In the genomic region with DNA sequence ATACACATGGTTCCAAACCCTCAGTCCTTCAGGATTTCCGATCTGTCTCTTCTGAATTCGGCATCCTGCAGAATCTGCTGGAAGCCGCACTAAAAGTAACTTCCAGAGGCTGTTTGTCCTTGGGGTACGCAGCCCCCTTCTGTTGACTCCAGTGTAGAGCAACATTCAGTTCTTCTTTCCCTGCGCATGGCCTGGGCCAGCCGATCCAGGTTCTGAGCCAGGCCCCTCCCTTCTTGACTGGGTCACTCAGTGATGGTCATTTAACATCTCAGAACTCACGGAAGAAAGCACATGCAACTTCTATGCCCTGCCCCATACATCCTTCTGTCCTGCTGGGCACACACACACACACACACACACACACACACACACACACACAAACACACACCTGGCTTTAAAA, we compare ENCODE assay signal across 27 mouse cellular contexts.
A peak's percentile ranks its signal among the peaks of the same experiment; 100 is the strongest.
DNase-seq lines count a peak whose midpoint lies in the region; ATAC-seq lines count a peak whose summit lies in the region.
"Had no signal": no experiment of that assay in that cellular context is flagged by ENCODE, and none has a peak within 500 bp of the region (broad histone marks: within the 10 kb centered on the region; RNA-seq: fewer than 3 reads in every experiment).

No protein-coding gene starts in this region.

- H3K36me3 ChIP-seq in heart, embryonic 11.5 days (ENCODE audit: control insufficient read depth, insufficient read depth, low read length), result no peaks in the 10 kb centered on the region
- H3K36me3 ChIP-seq: embryonic facial prominence, embryonic 10.5 days; embryonic facial prominence, embryonic 13.5 days; forebrain, embryonic 12.5 days; forebrain, embryonic 15.5 days; heart, embryonic 15.5 days; kidney, embryonic 15.5 days had no signal

- WGBS in heart, embryonic 11.5 days (ENCODE audit: insufficient replicate concordance), result 80% methylated on average over 7 of the region's 7 CpGs

- peak; percentile 28 for DNase-seq in gastrocnemius, adult 18-20 months (ENCODE audit: low spot score)
- no peak for DNase-seq in gastrocnemius, postnatal 25 days
- peak; percentile 28 to 38 for DNase-seq in heart, adult 18-20 months
- DNase-seq in heart, postnatal 14 days, result peak; percentile 6 to 20
- no peak for DNase-seq in heart, adult 8-10 months (ENCODE audit: low spot score)
- DNase-seq: adrenal gland, adult 8-10 months; adrenal gland, postnatal 25 days; cerebellum, adult 11-12 months; cerebellum, adult 8-10 months; cerebellum, postnatal 10 days; cerebellum, postnatal 36 days; embryo, embryonic 11 days; gastrocnemius, postnatal 36 days; kidney, adult 11 months; kidney, adult 8-10 months had no signal

- H3K4me3 ChIP-seq in heart, embryonic 11.5 days (ENCODE audit: low read depth, low read length), result no peak overlapping the region
- H3K4me3 ChIP-seq: embryonic facial prominence, embryonic 10.5 days; embryonic facial prominence, embryonic 13.5 days; erythroblast, embryonic 14.5 days; forebrain, embryonic 12.5 days; forebrain, embryonic 15.5 days; heart, embryonic 15.5 days; kidney, embryonic 15.5 days had no signal

- H3K27me3 ChIP-seq in heart, embryonic 11.5 days (ENCODE audit: control insufficient read depth, insufficient read depth, low read length), result 0 out of 2 replicates have a peak, but pooled peaks cover 5% of the 10 kb centered on the region
- H3K27me3 ChIP-seq: embryonic facial prominence, embryonic 13.5 days; forebrain, embryonic 12.5 days; forebrain, embryonic 15.5 days had no signal

- H3K4me2 ChIP-seq in heart, embryonic 11.5 days, result no peak overlapping the region
- H3K4me2 ChIP-seq: embryonic facial prominence, embryonic 13.5 days; forebrain, embryonic 12.5 days; forebrain, embryonic 15.5 days; heart, embryonic 15.5 days; hindbrain, embryonic 14.5 days; kidney, embryonic 15.5 days had no signal

- H3K9ac ChIP-seq in heart, embryonic 11.5 days (ENCODE audit: low read depth, low read length), result no peak overlapping the region
- H3K9ac ChIP-seq: embryonic facial prominence, embryonic 13.5 days; forebrain, embryonic 12.5 days; forebrain, embryonic 15.5 days; heart, embryonic 15.5 days; hindbrain, embryonic 14.5 days; kidney, embryonic 15.5 days had no signal

- H3K27ac ChIP-seq in heart, embryonic 11.5 days (ENCODE audit: low read depth, low read length), result no peak overlapping the region
- H3K27ac ChIP-seq: embryonic facial prominence, embryonic 10.5 days; embryonic facial prominence, embryonic 13.5 days; forebrain, embryonic 12.5 days; forebrain, embryonic 15.5 days; heart, embryonic 15.5 days; hindbrain, embryonic 14.5 days; hindbrain, postnatal 0 days; kidney, embryonic 15.5 days had no signal

- H3K4me1 ChIP-seq in heart, embryonic 11.5 days (ENCODE audit: control insufficient read depth, insufficient read depth, low read length), result peaks cover 5% of the 10 kb centered on the region
- H3K4me1 ChIP-seq: embryonic facial prominence, embryonic 13.5 days; forebrain, embryonic 15.5 days; heart, embryonic 15.5 days had no signal

- no peaks in the 10 kb centered on the region for H3K9me3 ChIP-seq in heart, embryonic 11.5 days (replicated peaks; ENCODE audit: control insufficient read depth, low read length)
- H3K9me3 ChIP-seq: embryonic facial prominence, embryonic 10.5 days; embryonic facial prominence, embryonic 13.5 days; forebrain, embryonic 12.5 days; forebrain, embryonic 15.5 days; heart, embryonic 15.5 days; kidney, embryonic 15.5 days had no signal

- intact Hi-C loops in heart, postnatal 14 days (cut with DNase I), result no loop called here

- ATAC-seq in heart, embryonic 11.5 days (replicated peaks; ENCODE audit: insufficient number of reproducible peaks, low FRiP score, low TSS enrichment), result no peak
- ATAC-seq: activated CD4-positive, CD25-positive, alpha-beta regulatory T cell, adult 4 months; forebrain, embryonic 15.5 days; hindbrain, postnatal 0 days; inflammation-experienced regulatory T-cells, adult 6 months had no signal

Comparison
In these comparisons a context has a peak if more than half of its experiments do, and no peak if none do; other contexts are left out.
1. DNase-seq: peak in gastrocnemius, adult 18-20 months (single experiment), heart, adult 18-20 months (2 of 2) and heart, postnatal 14 days (2 of 2); none in gastrocnemius, postnatal 25 days (single experiment) and heart, adult 8-10 months (single experiment).